Mouse (Mus musculus) ES-Bruce4 (cell line): Measurements from ENCODE around the gene Kcnip1.

ENCODE experiments used
- CTCF ChIP-seq: IDR thresholded peaks from one replicate; pipeline ENCODE4 v1.8.1; 2011; ENCODE audit warnings: low read depth, low read length
- EP300 ChIP-seq: IDR thresholded peaks from 2 replicates; pipeline ENCODE4 v1.6.1; 2011; ENCODE audit warnings: low read depth, low read length; ENCODE audit not compliant: insufficient read depth
- POLR2A ChIP-seq: IDR thresholded peaks from one replicate; pipeline ENCODE4 v1.8.1; 2011; ENCODE audit warnings: low read length; ENCODE audit not compliant: insufficient read depth

GRCm38 (mm10) chr11:33861823-33862222, 131.1 kb downstream of the Kcnip1 start:
- TF ChIP-seq CTCF (no peak), POLR2A (no peak), EP300 (no peak)
